Comparison of ENCODE assay signal across 8 mouse cellular contexts in the genomic region with DNA sequence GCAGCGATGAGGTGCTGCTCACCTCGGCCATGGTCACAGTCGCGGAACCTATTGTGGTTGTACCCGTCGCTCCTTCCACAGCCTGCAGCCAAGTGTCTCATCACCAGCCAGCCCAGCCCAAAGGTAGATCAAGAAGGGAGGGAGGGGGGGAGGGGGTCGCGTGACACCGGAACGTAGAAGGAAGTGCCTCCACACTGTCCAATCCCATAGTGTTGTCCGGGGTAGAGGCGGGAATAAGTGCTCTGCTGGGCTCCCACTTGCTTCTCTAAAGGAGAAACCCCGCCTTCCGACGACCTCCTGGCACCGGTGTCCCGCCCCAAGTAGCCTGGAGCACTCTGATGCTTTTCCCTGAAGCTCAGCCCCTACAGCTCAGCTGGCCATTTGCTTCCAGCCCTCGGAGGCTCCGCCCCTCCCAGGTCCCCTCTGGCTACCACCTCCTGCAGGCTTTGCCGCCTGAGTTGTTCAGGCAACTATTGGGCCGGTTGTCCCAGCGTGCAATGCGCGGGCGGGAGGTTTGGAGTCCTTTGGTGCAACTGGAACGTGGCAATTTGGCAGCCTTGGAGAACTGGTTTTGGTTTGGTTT. TPM values are rescaled to one million over a fixed set of nuclear protein-coding genes. Genes with fewer than 3 reads are reported as not detected.
DNase-seq lines count a peak whose midpoint lies in the region; ATAC-seq lines count a peak whose summit lies in the region.

A gene (minus strand): TSS at position 183 of the 583 bp plus-strand sequence.
A gene (plus strand): TSS at position 400 of the 583 bp plus-strand sequence.

- H3K27me3 ChIP-seq in hindbrain, embryonic 12.5 days, result peaks cover 6% of the 10 kb centered on the region; the same call in 1 of the 2 replicates

- DNase-seq in Muller cell, postnatal 12 days (ENCODE audit: inconsistent ontology term), result peak; percentile 97
- peak; percentile 95 for DNase-seq in cerebellum, adult 9-11 months
- DNase-seq in frontal cortex, adult 2 months (ENCODE audit: extremely low spot score in 1 of 2, low spot score in 1 of 2), result peak; percentile 84 to 88
- DNase-seq in layer of hippocampus, postnatal 14 days (ENCODE audit: low spot score in 2 of 2), result peak; percentile 69 to 89
- DNase-seq in lung, postnatal 14 days, result peak; percentile 86
- DNase-seq in retina, adult 2 months (ENCODE audit: low read depth, low spot score), result peak; percentile 74
- peak; percentile 74 to 87 for DNase-seq in thymus, postnatal 36 days

- no peaks in the 10 kb centered on the region for H3K4me1 ChIP-seq in hindbrain, embryonic 12.5 days

- peak within 1 kb of the TSS; percentile 53 for H3K4me3 ChIP-seq in hindbrain, embryonic 12.5 days

- H3K36me3 ChIP-seq in hindbrain, embryonic 12.5 days, result no peaks in the 10 kb centered on the region

- H3K27ac ChIP-seq in hindbrain, embryonic 12.5 days, result 0 out of 2 replicates have a peak within 1 kb of the TSS, but pooled peaks have one; percentile 66

- no peaks in the 10 kb centered on the region for H3K9me3 ChIP-seq in hindbrain, embryonic 12.5 days (replicated peaks)

- H3K9ac ChIP-seq in hindbrain, embryonic 12.5 days, result peak within 1 kb of the TSS; percentile 59

- peak within 1 kb of the TSS; percentile 54 for H3K4me2 ChIP-seq in hindbrain, embryonic 12.5 days (replicated peaks)

- WGBS in hindbrain, embryonic 12.5 days, result 13% methylated on average over 22 of the region's 26 CpGs

- ATAC-seq in hindbrain, embryonic 12.5 days (ENCODE audit: low FRiP score), result peak; percentile 100

RNA-seq across cellular contexts. Expression of the first gene that starts in this region (rescaled TPM):
- 12.3 and 16.4 TPM in 2 replicates for polyA plus RNA-seq in frontal cortex, adult 2 months (2012; rRNA removed)
- polyA plus RNA-seq in hindbrain, embryonic 12.5 days (2016; fragmentation: Nextera tagmentation; extraction: Ambion mirVana), result 18.1 and 22.1 TPM in 2 replicates
- total RNA-seq in layer of hippocampus, postnatal 14 days (2021), result 10 to 100 TPM; 23.9 to 24.0 TPM

RNA-seq across cellular contexts. Expression of the second gene that starts in this region (rescaled TPM):
- polyA plus RNA-seq in frontal cortex, adult 2 months (2012; rRNA removed), result 1.1 and 1.4 TPM in 2 replicates
- 7.1 and 7.4 TPM in 2 replicates for polyA plus RNA-seq in hindbrain, embryonic 12.5 days (2016; fragmentation: Nextera tagmentation; extraction: Ambion mirVana)
- 1 to 10 TPM; 1.2 to 1.6 TPM for total RNA-seq in layer of hippocampus, postnatal 14 days (2021)

Comparison
In these comparisons a context has a peak if more than half of its experiments do, and no peak if none do; other contexts are left out.
1. Peak in every context shown above with its lines: DNase-seq, ATAC-seq, H3K4me3 ChIP-seq and H3K27ac ChIP-seq.